Mouse (Mus musculus): ENCODE measurements at regions not wholly inside any gene's neighbourhood (a gene's known extent, or its start where the extent isn't known, plus 50 kb on each side); places are given as distances from the start of the nearest gene placed in this dataset.

DNA sequence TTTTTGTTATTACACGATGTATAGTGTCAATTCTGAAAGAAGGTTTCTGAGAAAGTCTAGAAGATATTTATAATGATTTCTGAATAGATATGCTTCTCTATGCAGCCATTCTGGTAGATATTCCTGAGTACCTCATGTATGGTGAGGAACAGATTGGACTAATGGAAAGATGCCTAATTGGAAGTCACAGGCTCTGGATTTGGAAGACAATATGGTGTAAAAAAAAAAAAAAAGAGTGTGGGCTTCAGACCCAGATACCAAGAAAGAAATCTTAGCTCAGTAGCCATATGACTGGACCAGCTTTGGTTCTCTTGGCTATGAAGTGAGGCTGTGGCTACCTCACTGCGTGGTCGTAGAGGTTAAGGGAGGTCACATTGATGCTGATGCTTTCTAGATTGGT is 311.0 kb downstream of the Foxo1 start:
- TF ChIP-seq CTCF (IDR thresholded peaks at IDR 0.05; ENCODE audit: low read depth) = no peak
- TF ChIP-seq EP300 (IDR thresholded peaks at IDR 0.05; ENCODE audit: low read depth) = no peak

All from liver, postnatal 0 days (tissue).